Mouse (Mus musculus) right cerebral cortex, adult 2 months (tissue): ENCODE measurements at regions not wholly inside any gene's neighbourhood (a gene's known extent, or its start where the extent isn't known, plus 50 kb on each side); places are given as distances from the start of the nearest gene placed in this dataset.

ENCODE experiments used
- DNase-seq, 2 experiments: peaks; one replicate each; pipeline ENCODE4 v3.0.0; 2021 to 2022; ENCODE audit warnings: low spot score in 2 of 2

GRCm38 (mm10) chr14:102621546-102621945, 360.9 kb downstream of the Kctd12 start:
- DNase-seq: no peak

- DNase-seq: no peak
Measured at GRCm38 (mm10) chr14:102619056-102619455, 363.4 kb downstream of the Kctd12 start.

GRCm38 (mm10) chr14:102615588-102616309, 366.7 kb downstream of the Kctd12 start:
- no peak for DNase-seq

GRCm38 (mm10) chr14:102606055-102606454, 376.4 kb downstream of the Kctd12 start:
- no peak for DNase-seq

GRCm38 (mm10) chr14:102594850-102595249, 387.6 kb downstream of the Kctd12 start:
- peak in 1 of 2 experiments; percentile 2 for DNase-seq

GRCm38 (mm10) chr14:102553781-102554180, 428.7 kb downstream of the Kctd12 start:
- no peak for DNase-seq

- no peak for DNase-seq
Measured at GRCm38 (mm10) chr14:102552598-102552997, 429.8 kb downstream of the Kctd12 start.

GRCm38 (mm10) chr14:102524894-102525577, 457.4 kb downstream of the Kctd12 start:
- no peak for DNase-seq

GRCm38 (mm10) chr14:102516765-102517164, 465.7 kb downstream of the Kctd12 start:
- DNase-seq: no peak

GRCm38 (mm10) chr14:102514527-102514926, 467.9 kb downstream of the Kctd12 start:
- DNase-seq: no peak

GRCm38 (mm10) chr14:102512651-102513050, 469.8 kb downstream of the Kctd12 start:
- DNase-seq: no peak

GRCm38 (mm10) chr14:102511691-102512383, 470.6 kb downstream of the Kctd12 start:
- no peak for DNase-seq

GRCm38 (mm10) chr14:102510387-102510786, 472.1 kb downstream of the Kctd12 start:
- peak; percentile 56 to 60 for DNase-seq

- DNase-seq: no peak
Measured at GRCm38 (mm10) chr14:102505696-102506321, 476.6 kb downstream of the Kctd12 start.

GRCm38 (mm10) chr14:102497179-102497578, 485.3 kb downstream of the Kctd12 start:
- DNase-seq: no peak

GRCm38 (mm10) chr14:102492376-102492775, 490.1 kb downstream of the Kctd12 start:
- DNase-seq: no peak

- no peak for DNase-seq
Measured at GRCm38 (mm10) chr14:102491205-102491604, 491.2 kb downstream of the Kctd12 start.

GRCm38 (mm10) chr14:102477162-102477561, 505.3 kb downstream of the Kctd12 start:
- no peak for DNase-seq

GRCm38 (mm10) chr14:102469326-102469725, 513.1 kb downstream of the Kctd12 start:
- no peak for DNase-seq

GRCm38 (mm10) chr14:102461001-102461400, 521.4 kb downstream of the Kctd12 start:
- peak in 1 of 2 experiments; percentile 4 for DNase-seq

- DNase-seq: no peak
Measured at GRCm38 (mm10) chr14:102439738-102440137, 542.7 kb downstream of the Kctd12 start.
